Mouse (Mus musculus) induced T-regulatory cell, adult 2 months (primary cell): ENCODE data around the gene Haspin.

ENCODE experiments used
- DNase-seq: peaks from one replicate; pipeline ENCODE4 v3.0.0-alpha.2; 2012; ENCODE audit warnings: low read depth

Haspin gene

DNA sequence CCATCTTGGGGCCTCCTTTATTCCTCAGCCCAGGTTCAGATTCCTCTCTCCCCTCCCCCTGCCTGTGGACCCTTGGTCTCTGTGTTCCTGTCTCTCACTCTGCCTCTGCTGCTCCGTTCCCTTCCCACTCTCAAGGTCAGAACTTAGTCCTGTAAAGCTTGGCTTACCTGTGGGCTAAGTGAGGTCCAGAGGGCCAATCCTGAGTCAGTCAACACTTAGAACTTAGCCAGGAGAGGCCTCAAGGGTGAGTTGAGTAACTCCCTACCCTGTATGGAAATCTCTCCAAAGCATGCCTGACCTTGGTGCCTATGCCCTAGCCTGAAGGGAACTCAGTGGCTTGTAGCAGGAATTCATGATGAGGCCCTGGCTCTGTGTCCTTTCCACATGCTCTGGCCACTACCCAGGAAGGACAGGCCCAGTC lies 6.2 kb upstream of the Haspin start:
- no peak for DNase-seq

DNA sequence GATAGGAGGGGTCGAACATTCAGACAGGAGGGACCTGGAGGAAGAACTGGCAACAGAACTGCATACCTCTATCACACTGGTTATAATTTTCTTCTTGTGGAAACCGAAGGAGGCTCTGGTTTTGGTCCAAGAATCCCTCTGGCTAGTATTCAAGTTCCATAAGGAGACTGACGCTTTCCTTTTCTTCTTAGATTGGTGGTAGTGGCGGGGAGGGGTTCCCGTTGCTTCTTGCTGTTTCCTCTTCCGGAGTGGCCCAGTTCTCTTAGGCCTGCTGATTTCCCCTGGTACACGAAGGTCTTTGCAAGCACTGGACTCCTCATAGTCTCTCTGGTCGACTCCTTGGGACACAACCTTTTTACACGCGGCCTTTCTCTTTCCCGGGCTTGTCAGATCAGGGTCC lies 978 bp downstream of the Haspin start:
- DNase-seq: peak; percentile 68

- peak; percentile 74 for DNase-seq
Measured at GRCm38 (mm10) chr11:73136587-73136986, 1.5 kb downstream of the Haspin start.

- no peak for DNase-seq
Measured at GRCm38 (mm10) chr11:73134222-73134621, 3.9 kb downstream of the Haspin start.

- peak; percentile 71 for DNase-seq
Measured at GRCm38 (mm10) chr11:73132999-73133398, 5.1 kb downstream of the Haspin start.

GRCm38 (mm10) chr11:73131020-73131419 lies 7.1 kb downstream of the Haspin start:
- peak; percentile 81 for DNase-seq

- DNase-seq: no peak
Measured at GRCm38 (mm10) chr11:73126495-73126894, 11.6 kb downstream of the Haspin start.

- no peak for DNase-seq
Measured at GRCm38 (mm10) chr11:73111414-73111813, 26.7 kb downstream of the Haspin start.

GRCm38 (mm10) chr11:73109941-73110340 lies 28.2 kb downstream of the Haspin start:
- peak; percentile 23 for DNase-seq

- no peak for DNase-seq
Measured at GRCm38 (mm10) chr11:73108898-73109625, 29.0 kb downstream of the Haspin start.

GRCm38 (mm10) chr11:73108195-73108897 lies 29.7 kb downstream of the Haspin start:
- DNase-seq: peak; percentile 71

- peak; percentile 58 for DNase-seq
Measured at GRCm38 (mm10) chr11:73107358-73107757, 30.7 kb downstream of the Haspin start.

DNA sequence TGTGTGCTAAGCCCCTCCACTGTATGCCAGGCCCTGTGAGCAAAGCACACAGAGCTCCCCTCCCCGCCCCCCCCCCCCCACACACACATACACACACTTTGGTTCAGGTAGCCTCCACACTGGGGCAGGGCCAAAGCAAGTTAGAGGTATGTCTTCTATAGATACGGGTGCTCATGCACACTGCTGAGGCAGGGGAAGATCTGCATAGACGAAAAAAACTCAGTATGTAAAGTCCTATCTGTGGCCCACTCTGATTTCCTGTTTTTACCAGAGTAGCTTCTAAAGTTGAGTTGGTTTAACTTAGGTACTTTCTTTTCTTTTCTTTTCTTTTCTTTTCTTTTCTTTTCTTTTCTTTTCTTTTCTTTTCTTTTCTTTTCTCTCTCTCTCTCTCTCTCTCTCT lies 32.8 kb downstream of the Haspin start:
- peak; percentile 70 for DNase-seq

DNA sequence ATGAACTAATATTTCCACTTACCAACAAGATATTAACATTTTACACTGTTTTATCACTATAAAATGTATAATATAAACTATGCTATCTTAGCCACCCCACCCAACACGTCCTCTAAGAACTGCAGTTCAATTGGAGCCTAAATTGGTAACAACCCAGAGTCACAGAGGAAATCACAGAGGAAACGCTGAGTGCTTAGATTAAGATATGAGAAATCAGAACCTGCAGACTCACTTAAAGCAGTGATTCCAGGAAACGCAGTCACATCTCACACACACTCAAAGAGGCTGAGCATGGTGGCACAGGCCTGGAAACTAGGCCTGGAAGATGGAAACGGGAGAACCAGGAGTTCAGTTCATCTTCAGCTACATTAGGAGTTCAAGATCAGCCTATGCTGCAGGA lies 36.8 kb downstream of the Haspin start:
- DNase-seq: peak; percentile 75

GRCm38 (mm10) chr11:73099976-73100750 lies 37.9 kb downstream of the Haspin start:
- DNase-seq: peak; percentile 87

- DNase-seq: peak; percentile 64
Measured at GRCm38 (mm10) chr11:73098860-73099259, 39.2 kb downstream of the Haspin start.

GRCm38 (mm10) chr11:73094231-73094995 lies 43.7 kb downstream of the Haspin start:
- peak; percentile 82 for DNase-seq

- DNase-seq: peak; percentile 64
Measured at GRCm38 (mm10) chr11:73092877-73093276, 45.2 kb downstream of the Haspin start.

- DNase-seq: peak; percentile 50
Measured at GRCm38 (mm10) chr11:73092057-73092456, 46.0 kb downstream of the Haspin start.

GRCm38 (mm10) chr11:73090826-73091225 lies 47.3 kb downstream of the Haspin start:
- peak; percentile 54 for DNase-seq

GRCm38 (mm10) chr11:73090283-73090682 lies 47.8 kb downstream of the Haspin start, which contains the start of gene Itgae:
TSS of gene Itgae (plus strand) at chr11:73090583.
- peak; percentile 72 for DNase-seq
